Mouse (Mus musculus): ENCODE measurements around the gene Mob1a. TPM values are rescaled to one million over a fixed set of nuclear protein-coding genes. Genes with fewer than 3 reads are reported as not detected.

Gene Mob1a
- 55.0 TPM for polyA plus RNA-seq (2014; fragmentation: Illumina TruSeq; extraction: RNeasy Lipid Tissue Mini Kit (QIAGEN cat#74804); ENCODE audit: insufficient read depth, low read depth, low replicate concordance)

DNA sequence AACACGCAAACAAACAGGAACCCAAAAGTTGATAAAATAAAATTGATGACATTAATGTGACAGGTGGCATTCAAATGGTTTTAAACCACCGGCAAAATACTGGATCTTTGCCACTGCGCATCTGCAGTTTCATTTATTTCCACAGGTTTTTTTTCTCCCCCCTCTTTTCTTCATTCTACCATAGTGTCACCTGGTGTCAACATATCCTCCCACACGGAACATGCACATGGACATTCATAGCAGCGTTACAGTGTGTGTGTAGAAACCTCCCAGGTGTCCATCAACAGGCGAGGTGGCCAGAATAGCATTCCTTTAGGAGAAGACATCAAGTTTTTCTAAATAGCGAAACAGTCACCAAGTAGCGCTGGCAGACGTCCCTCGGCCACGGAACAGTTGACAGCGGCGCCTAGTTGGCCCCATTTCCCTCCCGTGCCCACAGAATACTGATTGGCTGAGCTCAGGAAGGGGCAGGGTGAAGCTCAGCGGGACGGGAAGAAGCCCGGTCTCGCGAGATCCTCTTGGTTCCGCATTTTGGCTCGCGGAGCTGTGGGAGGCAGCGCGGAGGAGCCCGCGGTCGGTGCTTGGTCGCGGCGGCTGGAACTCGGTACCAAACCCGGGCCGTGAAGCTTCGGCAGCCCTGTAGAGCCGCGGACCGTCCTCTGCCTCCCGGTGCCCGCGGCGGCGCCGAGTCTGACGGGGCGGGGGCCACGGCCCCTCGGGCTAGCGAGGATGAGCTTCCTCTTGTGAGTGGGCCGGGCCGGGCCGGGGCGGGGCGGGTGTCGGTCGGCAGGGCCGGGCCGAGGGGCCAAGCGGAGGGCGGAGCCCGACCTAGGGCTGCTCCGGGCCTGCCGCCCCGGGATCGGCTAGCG is at the start of gene Mob1a, which contains the start of gene Mthfd2:
Mob1a (plus strand) TSS at position 492 of the 869 bp plus-strand sequence.
Mthfd2 (minus strand) TSS at position 384 of the 869 bp plus-strand sequence.

DNA sequence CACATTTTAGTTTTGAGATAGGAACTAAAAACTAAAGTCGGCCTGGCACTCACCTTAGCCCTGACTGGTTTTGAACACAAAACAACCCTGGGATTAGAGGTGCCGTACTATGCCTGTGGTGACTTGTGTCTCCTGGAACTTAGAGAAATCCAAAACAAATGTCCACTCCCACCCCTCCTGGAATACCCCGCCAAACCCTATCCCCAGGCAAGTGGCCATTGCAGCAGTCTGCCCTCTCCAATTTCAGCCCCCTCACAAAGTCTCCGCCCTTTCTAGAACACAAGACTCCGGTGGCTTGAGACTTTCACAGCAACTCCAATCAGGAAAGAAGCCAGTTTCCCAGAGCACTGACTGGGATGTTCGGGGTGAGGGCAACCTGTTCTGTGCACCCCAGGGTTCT is 23.1 kb downstream of the Mob1a start, which contains the start of gene Bola3:
Bola3 (plus strand) TSS at position 275 of the 400 bp plus-strand sequence.

Other genes starting within 250 kb of the Mob1a start
- 16.3 TPM for gene Pcgf1, start 248.1 kb upstream of the Mob1a start, polyA plus RNA-seq (2014; fragmentation: Illumina TruSeq; extraction: RNeasy Lipid Tissue Mini Kit (QIAGEN cat#74804); ENCODE audit: insufficient read depth, low read depth, low replicate concordance)
- gene Lbx2, start 239.6 kb upstream of the Mob1a start, polyA plus RNA-seq (2014; fragmentation: Illumina TruSeq; extraction: RNeasy Lipid Tissue Mini Kit (QIAGEN cat#74804); ENCODE audit: insufficient read depth, low read depth, low replicate concordance) = 2.9 TPM
- gene Ccdc142, start 224.4 kb upstream of the Mob1a start, polyA plus RNA-seq (2014; fragmentation: Illumina TruSeq; extraction: RNeasy Lipid Tissue Mini Kit (QIAGEN cat#74804); ENCODE audit: insufficient read depth, low read depth, low replicate concordance) = 1.3 TPM
- 1.8 TPM for gene Gm42688, start 224.4 kb upstream of the Mob1a start, polyA plus RNA-seq (2014; fragmentation: Illumina TruSeq; extraction: RNeasy Lipid Tissue Mini Kit (QIAGEN cat#74804); ENCODE audit: insufficient read depth, low read depth, low replicate concordance)
- 86.8 TPM for gene Mrpl53, start 217.0 kb upstream of the Mob1a start, polyA plus RNA-seq (2014; fragmentation: Illumina TruSeq; extraction: RNeasy Lipid Tissue Mini Kit (QIAGEN cat#74804); ENCODE audit: insufficient read depth, low read depth, low replicate concordance)
- 17.2 TPM for gene Mogs, start 210.5 kb upstream of the Mob1a start, polyA plus RNA-seq (2014; fragmentation: Illumina TruSeq; extraction: RNeasy Lipid Tissue Mini Kit (QIAGEN cat#74804); ENCODE audit: insufficient read depth, low read depth, low replicate concordance)
- 67.8 TPM for gene Wbp1, start 204.5 kb upstream of the Mob1a start, polyA plus RNA-seq (2014; fragmentation: Illumina TruSeq; extraction: RNeasy Lipid Tissue Mini Kit (QIAGEN cat#74804); ENCODE audit: insufficient read depth, low read depth, low replicate concordance)
- gene Ino80b, start 200.6 kb upstream of the Mob1a start, polyA plus RNA-seq (2014; fragmentation: Illumina TruSeq; extraction: RNeasy Lipid Tissue Mini Kit (QIAGEN cat#74804); ENCODE audit: insufficient read depth, low read depth, low replicate concordance) = 19.2 TPM
- gene Rtkn, start 190.6 kb upstream of the Mob1a start, polyA plus RNA-seq (2014; fragmentation: Illumina TruSeq; extraction: RNeasy Lipid Tissue Mini Kit (QIAGEN cat#74804); ENCODE audit: insufficient read depth, low read depth, low replicate concordance) = 22.6 TPM
- 6.7 TPM for gene Wdr54, start 169.6 kb upstream of the Mob1a start, polyA plus RNA-seq (2014; fragmentation: Illumina TruSeq; extraction: RNeasy Lipid Tissue Mini Kit (QIAGEN cat#74804); ENCODE audit: insufficient read depth, low read depth, low replicate concordance)
- 3.6 TPM for gene 1700003E16Rik, start 169.6 kb upstream of the Mob1a start, polyA plus RNA-seq (2014; fragmentation: Illumina TruSeq; extraction: RNeasy Lipid Tissue Mini Kit (QIAGEN cat#74804); ENCODE audit: insufficient read depth, low read depth, low replicate concordance)
- 44.7 TPM for gene Dctn1, start 160.1 kb upstream of the Mob1a start, polyA plus RNA-seq (2014; fragmentation: Illumina TruSeq; extraction: RNeasy Lipid Tissue Mini Kit (QIAGEN cat#74804); ENCODE audit: insufficient read depth, low read depth, low replicate concordance)
- 8.0 TPM for gene Slc4a5, start 106.2 kb upstream of the Mob1a start, polyA plus RNA-seq (2014; fragmentation: Illumina TruSeq; extraction: RNeasy Lipid Tissue Mini Kit (QIAGEN cat#74804); ENCODE audit: insufficient read depth, low read depth, low replicate concordance)
- 3.9 TPM for gene Mthfd2, start 108 bp upstream of the Mob1a start, polyA plus RNA-seq (2014; fragmentation: Illumina TruSeq; extraction: RNeasy Lipid Tissue Mini Kit (QIAGEN cat#74804); ENCODE audit: insufficient read depth, low read depth, low replicate concordance)
- 71.9 TPM for gene Bola3, start 23.1 kb downstream of the Mob1a start, polyA plus RNA-seq (2014; fragmentation: Illumina TruSeq; extraction: RNeasy Lipid Tissue Mini Kit (QIAGEN cat#74804); ENCODE audit: insufficient read depth, low read depth, low replicate concordance)
- 4.4 TPM for gene Tet3, start 133.1 kb downstream of the Mob1a start, polyA plus RNA-seq (2014; fragmentation: Illumina TruSeq; extraction: RNeasy Lipid Tissue Mini Kit (QIAGEN cat#74804); ENCODE audit: insufficient read depth, low read depth, low replicate concordance)
- gene Dguok, start 181.0 kb downstream of the Mob1a start, polyA plus RNA-seq (2014; fragmentation: Illumina TruSeq; extraction: RNeasy Lipid Tissue Mini Kit (QIAGEN cat#74804); ENCODE audit: insufficient read depth, low read depth, low replicate concordance) = 52.9 TPM
- gene Actg2, start 210.2 kb downstream of the Mob1a start, polyA plus RNA-seq (2014; fragmentation: Illumina TruSeq; extraction: RNeasy Lipid Tissue Mini Kit (QIAGEN cat#74804); ENCODE audit: insufficient read depth, low read depth, low replicate concordance) = 55.9 TPM
- gene Stambp, start 246.7 kb downstream of the Mob1a start, polyA plus RNA-seq (2014; fragmentation: Illumina TruSeq; extraction: RNeasy Lipid Tissue Mini Kit (QIAGEN cat#74804); ENCODE audit: insufficient read depth, low read depth, low replicate concordance) = 15.3 TPM